Mouse (Mus musculus) stomach, adult 2 months (tissue): ENCODE measurements around the gene Rdh16f2. TPM values are rescaled to one million over a fixed set of nuclear protein-coding genes. Genes with fewer than 3 reads are reported as not detected.

Experiments
- polyA plus RNA-seq: library from polyadenylated mRNA; depleted of rRNA; stranded (reverse); fragments of >200 nt; gene quantifications from 2 replicates; pipeline ENCODE4 v1.2.3, GENCODE M21; 2012; rRNA removed

Rdh16f2 gene
- 0.11 TPM in 1 of 2 replicates, not detected in the other for polyA plus RNA-seq

GRCm38 (mm10) chr10:127866232-127866631 is at the start of gene Rdh16f2:
Gene Rdh16f2 (plus strand): TSS chr10:127866474.

GRCm38 (mm10) chr10:127849628-127850027 is 16.6 kb upstream of the Rdh16f2 start, which contains the start of gene Rdh19:
Gene Rdh19 (plus strand): TSS chr10:127849928.

GRCm38 (mm10) chr10:127888605-127889004 is 22.3 kb downstream of the Rdh16f2 start, which contains the start of gene Rdh7:
Gene Rdh7 (minus strand): TSS chr10:127888817.

GRCm38 (mm10) chr10:127898218-127898617 is 31.9 kb downstream of the Rdh16f2 start, which contains the start of gene Sdr9c7:
Gene Sdr9c7 (plus strand): TSS chr10:127898518.

Other genes with a start within 250 kb of the Rdh16f2 start
- gene Lrp1, start 245.3 kb upstream of the Rdh16f2 start, polyA plus RNA-seq: 65.5 and 79.6 TPM in 2 replicates
- gene Stat6, start 223.5 kb upstream of the Rdh16f2 start, polyA plus RNA-seq: 27.3 and 36.1 TPM in 2 replicates
- gene Nemp1, start 199.6 kb upstream of the Rdh16f2 start, polyA plus RNA-seq: 1.5 and 1.7 TPM in 2 replicates
- gene Nab2, start 197.9 kb upstream of the Rdh16f2 start, polyA plus RNA-seq: 14.6 and 15.5 TPM in 2 replicates
- gene Myo1a, start 161.3 kb upstream of the Rdh16f2 start, polyA plus RNA-seq: 15.6 and 18.5 TPM in 2 replicates
- gene Tac2, start 142.0 kb upstream of the Rdh16f2 start, polyA plus RNA-seq: not detected in 2 replicates
- gene Zbtb39, start 126.9 kb upstream of the Rdh16f2 start, polyA plus RNA-seq: 1.7 and 2.2 TPM in 2 replicates
- gene Gpr182, start 114.7 kb upstream of the Rdh16f2 start, polyA plus RNA-seq: 1.2 and 1.4 TPM in 2 replicates
- gene Rdh1, start 106.8 kb upstream of the Rdh16f2 start, polyA plus RNA-seq: 0.01 and 0.10 TPM in 2 replicates
- gene Rdh16f1, start 106.7 kb upstream of the Rdh16f2 start, polyA plus RNA-seq: 0.15 and 0.23 TPM in 2 replicates
- gene Rdh9, start 90.1 kb upstream of the Rdh16f2 start, polyA plus RNA-seq: not detected in 2 replicates
- 0.19 and 0.31 TPM in 2 replicates for gene Rdh16, start 65.3 kb upstream of the Rdh16f2 start, polyA plus RNA-seq
- not detected in 2 replicates for gene Rdh19, start 16.5 kb upstream of the Rdh16f2 start, polyA plus RNA-seq
- 3.9 and 6.2 TPM in 2 replicates for gene Rdh7, start 22.3 kb downstream of the Rdh16f2 start, polyA plus RNA-seq
- gene Sdr9c7, start 32.0 kb downstream of the Rdh16f2 start, polyA plus RNA-seq: 8.0 and 9.6 TPM in 2 replicates
- gene Hsd17b6, start 141.1 kb downstream of the Rdh16f2 start, polyA plus RNA-seq: 3.1 and 3.5 TPM in 2 replicates
- 0.45 and 1.00 TPM in 2 replicates for gene Prim1, start 148.7 kb downstream of the Rdh16f2 start, polyA plus RNA-seq
- gene Naca, start 169.1 kb downstream of the Rdh16f2 start, polyA plus RNA-seq: 93.0 and 122 TPM in 2 replicates
- gene Ptges3, start 192.5 kb downstream of the Rdh16f2 start, polyA plus RNA-seq: 19.7 and 55.6 TPM in 2 replicates
- 2,777 and 4,847 TPM in 2 replicates for gene Atp5b, start 216.8 kb downstream of the Rdh16f2 start, polyA plus RNA-seq
- 9.9 and 13.8 TPM in 2 replicates for gene Baz2a, start 225.1 kb downstream of the Rdh16f2 start, polyA plus RNA-seq